Mouse (Mus musculus) myocyte (in vitro differentiated cells): ENCODE results near the gene Rpain.

Experiments
- CEBPB ChIP-seq: IDR thresholded peaks from 2 replicates; pipeline ENCODE4 v1.6.1; 2011; ENCODE audit warnings: mild to moderate bottlenecking, moderate library complexity; ENCODE audit not compliant: poor library complexity, insufficient read depth, severe bottlenecking
- MAX ChIP-seq: IDR thresholded peaks from one replicate; pipeline ENCODE4 v1.6.1; 2011; ENCODE audit warnings: low read depth, mild to moderate bottlenecking, control low read depth
- POLR2A ChIP-seq: IDR thresholded peaks from one replicate; pipeline ENCODE4 v1.6.1; 2011; ENCODE audit warnings: low read depth, mild to moderate bottlenecking, control low read depth, moderate library complexity; ENCODE audit not compliant: insufficient read length
- REST ChIP-seq: IDR thresholded peaks from one replicate; pipeline ENCODE4 v1.6.1; 2011; ENCODE audit warnings: mild to moderate bottlenecking, control low read depth, moderate library complexity; ENCODE audit not compliant: insufficient read depth, insufficient read length
- SRF ChIP-seq: IDR thresholded peaks from one replicate; pipeline ENCODE4 v1.6.1; 2011; ENCODE audit warnings: low read depth; ENCODE audit not compliant: control insufficient read depth, insufficient read length
- TCF12 ChIP-seq: IDR thresholded peaks from one replicate; pipeline ENCODE4 v1.6.1; 2011; ENCODE audit warnings: mild to moderate bottlenecking, control low read depth; ENCODE audit not compliant: poor library complexity, insufficient read depth, severe bottlenecking
- USF1 ChIP-seq: IDR thresholded peaks from one replicate; pipeline ENCODE4 v1.6.1; 2011; ENCODE audit warnings: low read depth, mild to moderate bottlenecking, control low read depth, moderate library complexity

DNA sequence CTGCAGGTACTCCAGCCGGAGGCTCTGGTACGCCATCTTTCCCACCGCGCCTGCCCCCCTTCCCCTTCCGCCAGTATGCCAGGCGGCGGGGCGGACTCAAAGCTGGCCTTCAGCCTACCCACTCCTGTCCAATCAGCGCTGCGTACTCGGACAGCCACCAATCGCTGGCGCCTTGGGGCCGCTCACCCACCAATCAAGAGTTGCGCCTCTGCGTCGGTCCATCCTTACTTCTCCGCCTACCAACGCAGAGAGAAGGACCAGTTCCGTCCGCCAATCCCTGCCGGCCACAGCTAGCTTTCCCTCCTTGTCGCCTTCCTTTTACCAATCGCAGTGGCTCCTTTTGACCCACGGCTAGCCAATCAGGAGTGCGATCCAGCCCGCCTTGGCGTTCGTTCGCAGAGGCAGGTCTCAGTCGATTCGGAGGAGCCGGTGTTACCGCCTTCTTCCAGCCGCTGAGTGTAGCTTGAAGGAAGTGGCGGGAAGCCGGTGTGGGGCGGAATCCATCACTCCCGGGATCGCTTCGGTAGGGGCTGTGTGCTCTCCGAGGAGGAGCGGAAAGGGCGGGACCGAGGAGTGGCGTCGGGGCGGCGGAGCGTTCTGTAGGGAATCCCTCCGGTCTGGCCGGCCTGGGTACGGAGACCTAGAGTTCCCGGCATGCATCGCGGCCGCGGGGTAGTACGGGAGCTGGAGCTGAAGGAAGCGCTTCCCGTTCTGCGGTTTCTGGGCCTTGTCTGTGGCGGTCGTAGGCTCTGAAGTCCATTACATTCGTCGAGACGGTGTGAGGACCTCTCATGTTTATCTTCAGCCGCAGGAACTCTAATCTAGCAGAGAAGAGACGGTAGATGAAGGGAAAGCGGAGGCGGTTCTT, 49.4 kb downstream of the Rpain start, which contains the start of the genes Mis12 and Derl2:
- TF ChIP-seq POLR2A (peak; percentile 89), MAX (no peak), CEBPB (no peak), REST (no peak), SRF (peak; percentile 59), TCF12 (no peak), USF1 (no peak)
